Mouse (Mus musculus): ENCODE results near the gene Rhof. TPM values are rescaled to one million over a fixed set of nuclear protein-coding genes. Genes with fewer than 3 reads are reported as not detected.
"Not testable (repeated sequence)": the region's sequence is repeated elsewhere in the genome, so short reads cannot be mapped to it uniquely, and the experiment has no call there.

Gene Rhof
- polyA plus RNA-seq, 1 experiment from 2014 or later, result 5.6 TPM

GRCm38 (mm10) chr5:123076419-123077281 is 55.8 kb downstream of the Rhof start:
- H3K36me3 ChIP-seq, result no peaks in the 10 kb centered on the region
- H3K9me3 ChIP-seq, result no peaks in the 10 kb centered on the region
- H3K27me3 ChIP-seq, result no peaks in the 10 kb centered on the region
- H3K4me2 ChIP-seq, result peak overlapping the region; percentile 97
- WGBS, result 3% methylated on average over 35 of the region's 35 CpGs
- H3K9ac ChIP-seq, result peak overlapping the region; percentile 80
- H3K27ac ChIP-seq, result peak overlapping the region; percentile 73
- peak overlapping the region; percentile 74 for H3K4me3 ChIP-seq
- peak; percentile 81 for ATAC-seq (ENCODE audit: insufficient number of reproducible peaks, insufficient read depth, low FRiP score, low TSS enrichment, low read depth)
- peaks cover 24% of the 10 kb centered on the region for H3K4me1 ChIP-seq

- Histone ChIP-seq H3K27ac (peak overlapping the region; percentile 73), H3K9ac (peak overlapping the region; percentile 80), H3K4me2 (peak overlapping the region; percentile 97), H3K4me1 (peaks cover 24% of the 10 kb centered on the region), H3K36me3 (no peaks in the 10 kb centered on the region), H3K9me3 (no peaks in the 10 kb centered on the region), H3K4me3 (peak overlapping the region; percentile 74), H3K27me3 (no peaks in the 10 kb centered on the region)
- WGBS, result 7% methylated on average over 45 of the region's 45 CpGs
- peak; percentile 91 for ATAC-seq (ENCODE audit: insufficient number of reproducible peaks, insufficient read depth, low FRiP score, low TSS enrichment, low read depth)
Measured at GRCm38 (mm10) chr5:123075576-123076418, 56.7 kb downstream of the Rhof start.

GRCm38 (mm10) chr5:123068714-123069113 is 63.8 kb downstream of the Rhof start:
- Histone ChIP-seq H3K9ac (no peak overlapping the region), H3K4me1 (no peaks in the 10 kb centered on the region), H3K4me3 (no peak overlapping the region), H3K27me3 (no peaks in the 10 kb centered on the region), H3K36me3 (no peaks in the 10 kb centered on the region), H3K4me2 (no peak overlapping the region), H3K9me3 (no peaks in the 10 kb centered on the region), H3K27ac (no peak overlapping the region)
- no peak for ATAC-seq (ENCODE audit: insufficient number of reproducible peaks, insufficient read depth, low FRiP score, low TSS enrichment, low read depth)
- WGBS, result 92% methylated on average over 2 of the region's 2 CpGs

GRCm38 (mm10) chr5:123068115-123068514 is 64.4 kb downstream of the Rhof start, which contains the start of gene Tmem120b:
Gene Tmem120b (plus strand): TSS chr5:123068415.
- Histone ChIP-seq H3K4me3 (no peak within 1 kb of the TSS), H3K4me1 (no peaks in the 10 kb centered on the region), H3K36me3 (no peaks in the 10 kb centered on the region), H3K27ac (no peak within 1 kb of the TSS), H3K9me3 (no peaks in the 10 kb centered on the region), H3K4me2 (no peak within 1 kb of the TSS), H3K27me3 (no peaks in the 10 kb centered on the region), H3K9ac (no peak within 1 kb of the TSS)
- no peak for ATAC-seq (ENCODE audit: insufficient number of reproducible peaks, insufficient read depth, low FRiP score, low TSS enrichment, low read depth)
- 89% methylated on average over 12 of the region's 12 CpGs for WGBS

GRCm38 (mm10) chr5:123067395-123067995 is 65.0 kb downstream of the Rhof start:
- Histone ChIP-seq H3K9me3 (no peaks in the 10 kb centered on the region), H3K27me3 (no peaks in the 10 kb centered on the region), H3K4me2 (no peak overlapping the region), H3K4me3 (no peak overlapping the region), H3K4me1 (no peaks in the 10 kb centered on the region), H3K27ac (no peak overlapping the region), H3K36me3 (no peaks in the 10 kb centered on the region), H3K9ac (no peak overlapping the region)
- WGBS, result 16% methylated on average over 6 of the region's 6 CpGs
- ATAC-seq (ENCODE audit: insufficient number of reproducible peaks, insufficient read depth, low FRiP score, low TSS enrichment, low read depth), result 0 out of 2 replicates have a peak, but pooled peaks have one; percentile 43

- no peaks in the 10 kb centered on the region for H3K27me3 ChIP-seq
- no peaks in the 10 kb centered on the region for H3K9me3 ChIP-seq
- peaks cover 11% of the 10 kb centered on the region for H3K4me1 ChIP-seq
- ATAC-seq (ENCODE audit: insufficient number of reproducible peaks, insufficient read depth, low FRiP score, low TSS enrichment, low read depth), result peak; percentile 50; the same call in 1 of the 2 replicates
- no peak overlapping the region for H3K4me3 ChIP-seq
- 23% methylated on average over 6 of the region's 6 CpGs for WGBS
- no peak overlapping the region for H3K4me2 ChIP-seq
- H3K9ac ChIP-seq, result no peak overlapping the region
- H3K27ac ChIP-seq, result no peak overlapping the region
- H3K36me3 ChIP-seq, result no peaks in the 10 kb centered on the region
Measured at GRCm38 (mm10) chr5:123064207-123064606, 68.3 kb downstream of the Rhof start.

GRCm38 (mm10) chr5:123063141-123063540 is 69.4 kb downstream of the Rhof start:
- H3K4me2 ChIP-seq, result no peak overlapping the region
- no peaks in the 10 kb centered on the region for H3K36me3 ChIP-seq
- H3K27ac ChIP-seq, result no peak overlapping the region

GRCm38 (mm10) chr5:123061402-123061749 is 71.1 kb downstream of the Rhof start:
- H3K36me3 ChIP-seq, result not testable (repeated sequence)
- WGBS, result 79% methylated on average over 6 of the region's 6 CpGs
- peaks cover 17% of the 10 kb centered on the region for H3K4me1 ChIP-seq

More at GRCm38 (mm10) chr5:123063141-123063540, 69.4 kb downstream of the Rhof start:
- H3K9ac ChIP-seq, result no peak overlapping the region
- H3K9me3 ChIP-seq, result no peaks in the 10 kb centered on the region
- H3K4me1 ChIP-seq, result peaks cover 17% of the 10 kb centered on the region
- no peak overlapping the region for H3K4me3 ChIP-seq
- H3K27me3 ChIP-seq, result no peaks in the 10 kb centered on the region
- no peak for ATAC-seq (ENCODE audit: insufficient number of reproducible peaks, insufficient read depth, low FRiP score, low TSS enrichment, low read depth)
- 88% methylated on average over 3 of the region's 3 CpGs for WGBS

GRCm38 (mm10) chr5:123060706-123061401 is 71.6 kb downstream of the Rhof start:
- Histone ChIP-seq H3K4me3 (no peak overlapping the region), H3K36me3 (no peaks in the 10 kb centered on the region), H3K4me2 (0 out of 2 replicates have a peak overlapping the region, but pooled peaks have one; percentile 3), H3K4me1 (peaks cover 17% of the 10 kb centered on the region), H3K9ac (no peak overlapping the region; the same call in 1 of the 2 replicates), H3K27ac (peak overlapping the region; percentile 55; the same call in 1 of the 2 replicates), H3K9me3 (no peaks in the 10 kb centered on the region), H3K27me3 (no peaks in the 10 kb centered on the region)
- ATAC-seq (ENCODE audit: insufficient number of reproducible peaks, insufficient read depth, low FRiP score, low TSS enrichment, low read depth), result no peak
- 54% methylated on average over 9 of the region's 9 CpGs for WGBS

More at GRCm38 (mm10) chr5:123061402-123061749, 71.1 kb downstream of the Rhof start:
- not testable (repeated sequence) for H3K4me2 ChIP-seq; H3K27me3 ChIP-seq; H3K27ac ChIP-seq; H3K4me3 ChIP-seq; H3K9me3 ChIP-seq; ATAC-seq (ENCODE audit: insufficient number of reproducible peaks, insufficient read depth, low FRiP score, low TSS enrichment, low read depth); H3K9ac ChIP-seq

GRCm38 (mm10) chr5:123059757-123060520 is 72.6 kb downstream of the Rhof start:
- H3K4me2 ChIP-seq, result 0 out of 2 replicates have a peak overlapping the region, but pooled peaks have one; percentile 3
- WGBS, result 24% methylated on average over 14 of the region's 14 CpGs
- H3K4me1 ChIP-seq, result peaks cover 17% of the 10 kb centered on the region
- no peaks in the 10 kb centered on the region for H3K27me3 ChIP-seq
- no peaks in the 10 kb centered on the region for H3K9me3 ChIP-seq
- peak overlapping the region; percentile 44; the same call in 1 of the 2 replicates for H3K9ac ChIP-seq
- H3K27ac ChIP-seq, result peak overlapping the region; percentile 55; the same call in 1 of the 2 replicates
- ATAC-seq (ENCODE audit: insufficient number of reproducible peaks, insufficient read depth, low FRiP score, low TSS enrichment, low read depth), result no peak
- no peaks in the 10 kb centered on the region for H3K36me3 ChIP-seq
- no peak overlapping the region for H3K4me3 ChIP-seq

Data from embryonic facial prominence, embryonic 13.5 days (tissue).